Mouse (Mus musculus): ENCODE measurements at regions not wholly inside any gene's neighbourhood (a gene's known extent, or its start where the extent isn't known, plus 50 kb on each side); places are given as distances from the start of the nearest gene placed in this dataset.

DNA sequence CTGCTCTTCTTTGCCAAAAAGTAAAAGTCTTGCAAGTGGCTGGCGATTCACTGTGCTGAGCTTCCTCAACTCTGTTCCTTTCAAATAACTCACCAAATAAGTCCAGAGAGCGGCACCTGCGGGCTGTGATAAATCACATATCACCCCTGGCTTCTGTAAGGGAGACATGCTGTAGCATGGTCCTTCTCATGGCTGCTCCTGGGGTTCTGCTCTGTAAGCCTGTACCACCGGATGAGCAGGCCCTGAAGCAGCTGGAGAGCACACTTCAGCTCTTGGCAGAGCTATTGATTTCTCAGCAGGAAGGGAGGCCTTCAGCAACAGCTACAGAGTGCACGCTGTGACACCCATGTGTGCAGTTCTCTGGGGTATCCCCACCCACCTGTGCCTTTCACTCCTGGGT lies 101.5 kb upstream of the Ufm1 start:
- DNase-seq = no peak

DNA sequence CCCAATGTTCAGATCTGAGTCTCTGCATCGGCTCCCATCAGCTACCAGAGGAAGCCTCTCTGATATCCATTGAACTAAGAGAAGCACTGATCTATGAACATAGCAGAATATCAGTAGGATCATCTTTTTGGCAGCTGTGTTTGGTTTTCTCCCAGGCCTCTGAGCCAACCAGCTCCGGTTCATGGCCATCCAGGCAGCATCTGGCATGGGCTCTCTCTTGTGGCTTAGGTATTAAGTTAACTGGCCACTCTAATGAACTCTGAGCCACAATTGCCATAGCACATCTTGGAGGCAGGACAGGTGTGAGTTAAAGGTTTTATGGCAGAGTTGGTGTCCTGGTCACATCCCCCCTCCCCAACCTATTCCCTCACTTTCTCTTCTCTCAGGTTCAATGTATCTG lies 90.2 kb upstream of the Ufm1 start:
- peak; percentile 6 for DNase-seq

DNA sequence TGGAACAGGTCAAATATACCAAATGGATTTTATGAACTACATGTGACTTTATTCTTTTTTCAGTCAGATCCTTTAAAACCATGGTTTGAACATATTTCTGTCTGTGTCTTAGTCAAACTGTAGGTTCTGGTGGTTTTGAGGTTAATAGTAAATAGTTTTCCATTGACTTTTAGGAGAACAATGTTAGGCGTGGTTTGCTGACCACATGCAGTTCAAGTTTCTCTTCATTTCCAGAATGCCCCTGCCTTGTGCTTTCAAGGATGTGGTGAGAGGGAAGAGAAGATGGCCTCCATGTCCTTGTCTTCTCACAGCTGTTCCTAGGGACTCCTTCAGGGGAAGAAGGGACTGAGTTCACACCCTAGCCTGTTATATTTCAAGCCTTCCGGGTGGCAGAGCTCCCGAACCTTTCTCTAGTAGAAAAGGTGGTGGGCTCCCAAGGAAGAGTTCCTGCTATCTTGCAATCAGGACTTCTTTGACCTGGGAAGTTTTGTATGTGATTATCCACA lies 76.1 kb upstream of the Ufm1 start:
- DNase-seq = no peak

DNA sequence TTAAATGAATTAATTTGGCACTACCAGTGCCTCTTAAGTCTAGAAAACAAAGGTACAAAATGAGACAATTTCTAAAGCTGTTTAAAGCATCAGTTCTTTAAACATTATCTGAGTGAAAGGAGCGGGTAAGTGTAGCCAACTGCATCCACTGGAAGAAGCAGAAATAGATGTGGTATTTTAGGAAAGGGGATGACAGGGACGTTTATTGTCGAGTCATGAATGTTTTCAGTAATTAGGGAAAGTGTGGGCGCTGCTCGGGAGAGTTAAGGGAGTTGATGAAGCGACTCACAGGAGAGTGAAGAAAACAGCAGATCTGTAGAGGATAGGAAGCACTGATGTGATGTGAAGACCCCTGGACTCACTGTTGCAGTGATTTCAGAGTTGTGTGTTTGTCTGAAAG lies 68.1 kb upstream of the Ufm1 start:
- DNase-seq = no peak

DNA sequence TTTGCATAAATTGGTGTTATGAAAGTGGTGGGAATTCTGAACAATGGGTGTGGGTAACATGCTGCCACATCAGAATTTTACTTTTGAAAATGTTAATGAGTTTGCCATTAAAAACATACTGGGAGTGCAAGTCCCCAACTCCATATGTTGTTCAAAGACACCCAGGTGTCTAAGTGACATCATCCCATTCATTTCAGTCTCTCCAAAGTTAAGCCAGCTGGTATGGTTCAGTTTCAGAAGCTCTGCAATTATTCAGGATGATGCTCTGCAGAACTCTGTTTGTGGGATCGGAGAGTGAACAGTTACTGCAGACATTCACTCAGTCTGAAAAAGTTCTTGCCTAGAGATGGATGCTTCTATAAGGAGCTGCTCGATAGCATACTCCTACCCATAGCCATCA lies 56.3 kb upstream of the Ufm1 start:
- DNase-seq = no peak

DNA sequence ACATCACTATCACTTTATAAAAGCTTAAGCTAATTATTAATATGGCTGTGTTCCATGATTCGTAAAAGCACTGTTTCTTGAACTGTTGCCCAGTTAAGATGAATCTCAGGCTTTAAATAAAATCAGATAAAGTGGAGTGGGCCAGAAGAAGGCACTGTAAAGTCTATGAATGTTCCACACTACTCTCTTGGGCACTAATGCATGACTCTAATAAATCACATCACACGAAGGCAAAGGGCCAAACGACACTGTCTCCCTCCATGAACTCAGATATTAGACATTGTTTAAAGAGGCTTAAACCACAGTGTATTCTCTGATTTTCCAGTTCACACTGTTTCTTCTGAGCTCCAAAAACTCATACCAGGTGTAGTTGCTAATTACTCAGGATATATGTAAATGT lies 55.9 kb upstream of the Ufm1 start:
- no peak for DNase-seq

DNA sequence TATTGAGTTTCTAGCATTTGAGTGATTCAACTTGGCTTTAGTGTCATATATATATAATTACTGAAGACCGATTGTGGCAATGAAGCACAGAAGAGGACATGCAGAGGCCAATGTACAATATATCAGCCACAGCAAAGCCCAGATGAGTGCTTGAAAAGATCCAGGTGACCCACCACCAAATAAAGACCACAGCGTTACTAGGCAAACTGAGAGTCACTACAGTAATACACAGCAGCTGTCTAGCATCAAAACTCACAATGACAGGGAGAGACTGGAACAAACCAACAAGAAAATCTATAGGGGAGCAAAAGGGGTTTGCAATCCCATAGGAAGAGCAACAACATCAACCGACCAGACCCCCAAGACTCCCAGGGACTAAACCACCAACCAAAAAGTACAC lies 54.3 kb upstream of the Ufm1 start:
- no peak for DNase-seq

DNA sequence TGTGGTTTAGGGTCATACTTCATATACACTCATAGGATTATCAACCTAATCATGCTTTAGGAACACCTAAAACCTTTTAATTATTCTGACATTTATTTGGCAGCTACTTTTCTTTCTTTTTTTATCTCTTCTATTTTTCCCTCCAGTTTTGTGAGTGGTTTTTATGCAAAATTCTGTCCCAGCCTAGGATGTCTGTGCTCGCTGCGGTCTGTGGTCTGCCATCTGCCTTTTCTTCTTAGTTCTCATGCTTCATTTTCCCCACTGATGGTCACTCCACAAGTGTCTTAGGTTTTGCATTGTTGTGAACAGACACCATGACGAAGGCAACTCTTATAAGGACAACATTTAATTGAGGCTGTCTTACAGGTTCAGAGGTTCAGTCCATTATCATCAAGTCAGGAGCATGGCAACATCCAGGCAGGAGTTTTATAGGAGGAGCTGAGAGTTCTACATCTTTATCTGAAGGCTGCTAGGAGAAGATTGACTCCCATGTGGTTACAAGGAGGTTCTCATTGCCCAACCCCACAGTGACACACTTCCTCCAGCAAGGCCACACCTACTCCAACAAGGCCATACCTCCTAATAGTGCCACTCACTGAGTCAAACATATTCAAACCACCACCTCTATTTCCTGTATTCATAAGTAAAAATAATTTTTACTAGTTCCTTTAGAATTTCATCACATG lies 50.5 kb upstream of the Ufm1 start:
- no peak for DNase-seq

All from kidney, postnatal 14 days (tissue).